Mouse (Mus musculus): ENCODE data around the gene Cnst. TPM values are rescaled to one million over a fixed set of nuclear protein-coding genes. Genes with fewer than 3 reads are reported as not detected.

Cnst gene
- polyA plus RNA-seq, 1 experiment from 2014 or later, result 27.5 TPM

- 6% methylated on average over 39 of the region's 39 CpGs for WGBS
- H3K9me3 ChIP-seq (replicated peaks; ENCODE audit: control insufficient read depth, low read length, poor library complexity, severe bottlenecking), result no peaks in the 10 kb centered on the region
- H3K27ac ChIP-seq (ENCODE audit: low read length), result peak within 1 kb of the TSS; percentile 51; the same call in 1 of the 2 replicates
Measured at GRCm38 (mm10) chr1:179517713-179518465, 28.3 kb upstream of the Cnst start, which contains the start of gene Smyd3. Gene Smyd3, minus strand, starts transcription at chr1:179518041.

GRCm38 (mm10) chr1:179519901-179520300 lies 26.3 kb upstream of the Cnst start:
- no peak for ATAC-seq

More at GRCm38 (mm10) chr1:179517713-179518465, 28.3 kb upstream of the Cnst start, which contains the start of gene Smyd3:
- H3K4me1 ChIP-seq (ENCODE audit: control insufficient read depth, insufficient read depth, low read length), result peaks cover 7% of the 10 kb centered on the region; the same call in 1 of the 2 replicates
- H3K36me3 ChIP-seq (ENCODE audit: control insufficient read depth, insufficient read depth, low read length), result no peaks in the 10 kb centered on the region
- H3K4me3 ChIP-seq (ENCODE audit: low read depth, low read length), result peak within 1 kb of the TSS; percentile 81
- H3K4me2 ChIP-seq (ENCODE audit: low read length), result peak within 1 kb of the TSS; percentile 93
- H3K9ac ChIP-seq (ENCODE audit: low read depth, low read length), result peak within 1 kb of the TSS; percentile 83
- no peaks in the 10 kb centered on the region for H3K27me3 ChIP-seq (ENCODE audit: control insufficient read depth, insufficient read depth, low read depth, low read length)
- ATAC-seq, result peak; percentile 89

GRCm38 (mm10) chr1:179539054-179539453 lies 7.1 kb upstream of the Cnst start:
- H3K4me3 ChIP-seq (ENCODE audit: low read depth, low read length), result no peak overlapping the region
- H3K27me3 ChIP-seq (ENCODE audit: control insufficient read depth, insufficient read depth, low read depth, low read length), result no peaks in the 10 kb centered on the region
- H3K9me3 ChIP-seq (replicated peaks; ENCODE audit: control insufficient read depth, low read length, poor library complexity, severe bottlenecking), result no peaks in the 10 kb centered on the region
- WGBS, result 97% methylated on average over 3 of the region's 3 CpGs
- no peak overlapping the region for H3K27ac ChIP-seq (ENCODE audit: low read length)
- H3K4me2 ChIP-seq (ENCODE audit: low read length), result no peak overlapping the region
- H3K36me3 ChIP-seq (ENCODE audit: control insufficient read depth, insufficient read depth, low read length), result peaks cover 9% of the 10 kb centered on the region; the same call in 1 of the 2 replicates
- ATAC-seq, result no peak
- no peaks in the 10 kb centered on the region for H3K4me1 ChIP-seq (ENCODE audit: control insufficient read depth, insufficient read depth, low read length)
- no peak overlapping the region for H3K9ac ChIP-seq (ENCODE audit: low read depth, low read length)

More at GRCm38 (mm10) chr1:179519901-179520300, 26.3 kb upstream of the Cnst start:
- Histone ChIP-seq H3K9me3 (replicated peaks; ENCODE audit: control insufficient read depth, low read length, poor library complexity, severe bottlenecking) (no peaks in the 10 kb centered on the region), H3K27me3 (ENCODE audit: control insufficient read depth, insufficient read depth, low read depth, low read length) (no peaks in the 10 kb centered on the region), H3K4me1 (ENCODE audit: control insufficient read depth, insufficient read depth, low read length) (peaks cover 7% of the 10 kb centered on the region; the same call in 1 of the 2 replicates), H3K4me3 (ENCODE audit: low read depth, low read length) (no peak overlapping the region), H3K27ac (ENCODE audit: low read length) (no peak overlapping the region), H3K36me3 (ENCODE audit: control insufficient read depth, insufficient read depth, low read length) (no peaks in the 10 kb centered on the region), H3K9ac (ENCODE audit: low read depth, low read length) (no peak overlapping the region), H3K4me2 (ENCODE audit: low read length) (no peak overlapping the region)
- 82% methylated on average over 3 of the region's 3 CpGs for WGBS

- H3K27me3 ChIP-seq (ENCODE audit: control insufficient read depth, insufficient read depth, low read depth, low read length), result no peaks in the 10 kb centered on the region
- 96% methylated on average over 3 of the region's 3 CpGs for WGBS
- H3K4me3 ChIP-seq (ENCODE audit: low read depth, low read length), result no peak overlapping the region
- no peaks in the 10 kb centered on the region for H3K9me3 ChIP-seq (replicated peaks; ENCODE audit: control insufficient read depth, low read length, poor library complexity, severe bottlenecking)
- peaks cover 5% of the 10 kb centered on the region for H3K4me1 ChIP-seq (ENCODE audit: control insufficient read depth, insufficient read depth, low read length)
- no peak overlapping the region for H3K27ac ChIP-seq (ENCODE audit: low read length)
- H3K9ac ChIP-seq (ENCODE audit: low read depth, low read length), result no peak overlapping the region
- ATAC-seq, result no peak
- no peak overlapping the region for H3K4me2 ChIP-seq (ENCODE audit: low read length)
- H3K36me3 ChIP-seq (ENCODE audit: control insufficient read depth, insufficient read depth, low read length), result 0 out of 2 replicates have a peak, but pooled peaks cover 7% of the 10 kb centered on the region
Measured at GRCm38 (mm10) chr1:179539887-179540286, 6.3 kb upstream of the Cnst start.

- Histone ChIP-seq H3K4me3 (ENCODE audit: low read depth, low read length) (no peak overlapping the region), H3K9ac (ENCODE audit: low read depth, low read length) (no peak overlapping the region), H3K27ac (ENCODE audit: low read length) (no peak overlapping the region), H3K36me3 (ENCODE audit: control insufficient read depth, insufficient read depth, low read length) (0 out of 2 replicates have a peak, but pooled peaks cover 7% of the 10 kb centered on the region), H3K27me3 (ENCODE audit: control insufficient read depth, insufficient read depth, low read depth, low read length) (no peaks in the 10 kb centered on the region), H3K9me3 (replicated peaks; ENCODE audit: control insufficient read depth, low read length, poor library complexity, severe bottlenecking) (no peaks in the 10 kb centered on the region), H3K4me1 (ENCODE audit: control insufficient read depth, insufficient read depth, low read length) (peaks cover 12% of the 10 kb centered on the region), H3K4me2 (ENCODE audit: low read length) (no peak overlapping the region)
- WGBS, result 61% methylated on average over 3 of the region's 3 CpGs
- ATAC-seq, result no peak
Measured at GRCm38 (mm10) chr1:179541502-179541901, 4.7 kb upstream of the Cnst start.

DNA sequence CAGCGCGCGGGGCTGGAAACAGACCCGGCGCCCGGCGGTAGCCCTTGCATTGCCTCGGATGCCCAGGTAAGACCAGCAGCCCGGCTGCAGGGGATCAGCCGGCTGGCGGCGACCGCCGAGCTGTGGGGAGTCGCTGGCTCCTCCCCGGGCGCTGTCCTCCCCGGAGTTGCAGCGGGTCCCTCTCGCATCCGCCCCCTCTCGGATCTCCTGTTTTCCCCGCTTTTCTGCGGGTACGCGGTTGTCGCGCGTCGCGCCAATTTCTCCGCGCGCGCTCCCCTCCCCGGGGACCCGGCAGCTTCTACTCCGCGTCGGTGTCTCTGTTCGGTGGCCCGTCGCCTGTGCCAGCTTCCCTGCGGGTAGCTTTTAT lies 364 bp downstream of the Cnst start:
- H3K36me3 ChIP-seq (ENCODE audit: control insufficient read depth, insufficient read depth, low read length), result 0 out of 2 replicates have a peak, but pooled peaks cover under 1% of the 10 kb centered on the region
- H3K27me3 ChIP-seq (ENCODE audit: control insufficient read depth, insufficient read depth, low read depth, low read length), result no peaks in the 10 kb centered on the region
- H3K9me3 ChIP-seq (replicated peaks; ENCODE audit: control insufficient read depth, low read length, poor library complexity, severe bottlenecking), result no peaks in the 10 kb centered on the region
- peak; percentile 90 for ATAC-seq
- peak overlapping the region; percentile 97 for H3K27ac ChIP-seq (ENCODE audit: low read length)
- WGBS, result 0% methylated on average over 39 of the region's 44 CpGs
- H3K4me3 ChIP-seq (ENCODE audit: low read depth, low read length), result peak overlapping the region; percentile 85
- H3K9ac ChIP-seq (ENCODE audit: low read depth, low read length), result peak overlapping the region; percentile 85
- H3K4me1 ChIP-seq (ENCODE audit: control insufficient read depth, insufficient read depth, low read length), result peaks cover 34% of the 10 kb centered on the region
- peak overlapping the region; percentile 72 for H3K4me2 ChIP-seq (ENCODE audit: low read length)

DNA sequence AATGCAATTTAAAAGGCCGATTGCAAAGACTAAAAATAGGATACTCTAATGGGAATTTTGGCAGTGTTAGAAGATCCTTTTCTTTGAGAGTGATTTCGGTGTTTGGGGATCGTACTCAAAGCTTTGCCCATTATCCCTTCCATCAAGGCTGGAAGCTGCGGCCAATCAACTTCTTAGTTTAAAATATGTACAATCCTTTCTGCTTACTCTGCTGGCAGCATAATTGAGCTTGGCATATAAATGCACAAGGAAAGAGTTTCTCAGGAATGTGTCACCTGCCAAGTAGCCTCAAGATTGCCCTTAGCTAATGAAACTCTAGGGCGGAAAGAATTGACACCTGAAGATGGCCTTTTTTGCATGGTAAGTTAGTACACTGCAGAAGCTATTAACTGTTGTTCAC lies 1.0 kb downstream of the Cnst start:
- Histone ChIP-seq H3K27me3 (ENCODE audit: control insufficient read depth, insufficient read depth, low read depth, low read length) (no peaks in the 10 kb centered on the region), H3K27ac (ENCODE audit: low read length) (no peak overlapping the region), H3K9ac (ENCODE audit: low read depth, low read length) (peak overlapping the region; percentile 85), H3K36me3 (ENCODE audit: control insufficient read depth, insufficient read depth, low read length) (no peaks in the 10 kb centered on the region), H3K4me2 (ENCODE audit: low read length) (peak overlapping the region; percentile 72), H3K9me3 (replicated peaks; ENCODE audit: control insufficient read depth, low read length, poor library complexity, severe bottlenecking) (no peaks in the 10 kb centered on the region), H3K4me3 (ENCODE audit: low read depth, low read length) (peak overlapping the region; percentile 85), H3K4me1 (ENCODE audit: control insufficient read depth, insufficient read depth, low read length) (peaks cover 34% of the 10 kb centered on the region)
- no peak for ATAC-seq
- 12% methylated on average over 5 of the region's 5 CpGs for WGBS

DNA sequence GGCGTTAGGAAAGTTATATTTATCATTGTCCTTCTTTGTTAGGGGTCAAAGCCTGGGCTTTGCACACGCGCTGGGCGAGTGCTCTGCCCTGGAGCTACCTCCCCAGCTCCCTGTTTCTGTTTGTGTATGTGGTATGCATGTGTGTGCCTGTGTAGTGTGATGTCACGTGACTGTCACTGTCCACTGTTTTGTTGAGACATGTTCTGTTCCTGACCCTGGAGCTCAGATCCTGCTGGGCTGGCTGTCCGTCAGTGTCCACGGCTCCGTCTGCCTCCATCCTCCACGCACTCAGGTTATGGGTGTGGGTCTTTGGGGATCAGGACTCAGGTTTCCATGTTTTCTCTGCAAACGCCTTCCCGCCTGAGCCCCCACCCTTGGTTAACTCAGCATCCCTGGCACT lies 2.0 kb downstream of the Cnst start:
- H3K4me1 ChIP-seq (ENCODE audit: control insufficient read depth, insufficient read depth, low read length), result peaks cover 36% of the 10 kb centered on the region
- no peak for ATAC-seq
- no peaks in the 10 kb centered on the region for H3K36me3 ChIP-seq (ENCODE audit: control insufficient read depth, insufficient read depth, low read length)
- WGBS, result 80% methylated on average over 11 of the region's 11 CpGs
- H3K4me3 ChIP-seq (ENCODE audit: low read depth, low read length), result no peak overlapping the region
- H3K9ac ChIP-seq (ENCODE audit: low read depth, low read length), result no peak overlapping the region
- no peaks in the 10 kb centered on the region for H3K27me3 ChIP-seq (ENCODE audit: control insufficient read depth, insufficient read depth, low read depth, low read length)
- H3K9me3 ChIP-seq (replicated peaks; ENCODE audit: control insufficient read depth, low read length, poor library complexity, severe bottlenecking), result no peaks in the 10 kb centered on the region
- peak overlapping the region; percentile 31 for H3K4me2 ChIP-seq (ENCODE audit: low read length)
- no peak overlapping the region for H3K27ac ChIP-seq (ENCODE audit: low read length)

DNA sequence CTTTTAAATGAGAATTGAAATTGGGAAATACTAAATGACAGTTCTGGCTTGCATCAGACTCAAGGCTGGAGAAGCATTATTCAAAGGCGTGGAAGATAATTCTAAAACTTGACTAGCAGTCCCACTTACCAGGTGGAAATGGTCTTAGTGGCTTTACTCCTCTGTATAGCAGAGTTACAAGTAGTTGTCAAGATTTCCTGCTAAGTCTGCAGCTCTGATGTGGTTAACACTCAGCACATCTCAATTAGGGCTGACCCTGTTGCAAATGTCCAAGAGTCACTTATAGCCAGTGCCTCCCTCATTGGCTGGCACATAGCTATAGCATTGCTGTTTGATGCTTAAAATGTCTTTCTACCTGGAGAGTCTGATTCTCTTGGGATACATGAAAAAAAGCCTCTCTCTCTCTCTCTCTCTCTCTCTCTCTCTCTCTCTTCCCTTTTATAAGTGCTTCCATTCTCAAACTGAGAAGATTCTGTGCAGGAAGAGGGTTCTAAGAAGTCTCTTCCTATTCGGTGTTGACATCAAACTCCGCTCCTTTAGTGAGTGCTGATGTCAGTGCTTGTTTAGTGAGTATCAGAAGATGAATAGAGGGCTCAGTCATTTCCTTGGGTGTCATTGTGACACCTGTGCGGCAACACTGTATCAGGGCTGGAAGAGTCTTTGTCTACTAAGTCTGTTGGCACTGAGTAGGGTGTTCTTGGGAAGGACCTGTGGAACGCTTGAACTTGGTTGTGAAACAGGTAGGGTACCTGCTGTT lies 3.0 kb downstream of the Cnst start:
- H3K4me2 ChIP-seq (ENCODE audit: low read length), result no peak overlapping the region
- peaks cover 36% of the 10 kb centered on the region for H3K4me1 ChIP-seq (ENCODE audit: control insufficient read depth, insufficient read depth, low read length)
- H3K27ac ChIP-seq (ENCODE audit: low read length), result no peak overlapping the region
- H3K36me3 ChIP-seq (ENCODE audit: control insufficient read depth, insufficient read depth, low read length), result no peaks in the 10 kb centered on the region
- no peaks in the 10 kb centered on the region for H3K9me3 ChIP-seq (replicated peaks; ENCODE audit: control insufficient read depth, low read length, poor library complexity, severe bottlenecking)
- H3K9ac ChIP-seq (ENCODE audit: low read depth, low read length), result no peak overlapping the region
- WGBS, result 93% methylated on average over 5 of the region's 5 CpGs
- no peak overlapping the region for H3K4me3 ChIP-seq (ENCODE audit: low read depth, low read length)
- no peak for ATAC-seq
- no peaks in the 10 kb centered on the region for H3K27me3 ChIP-seq (ENCODE audit: control insufficient read depth, insufficient read depth, low read depth, low read length)
